Mouse (Mus musculus): ENCODE measurements at regions not wholly inside any gene's neighbourhood (a gene's known extent, or its start where the extent isn't known, plus 50 kb on each side); places are given as distances from the start of the nearest gene placed in this dataset.

- TF ChIP-seq CTCF (IDR thresholded peaks at IDR 0.05) (no peak), EP300 (IDR thresholded peaks at IDR 0.05; ENCODE audit: insufficient read depth, low read depth, low read length) (no peak), POLR2A (IDR thresholded peaks at IDR 0.05; ENCODE audit: insufficient read depth, low read depth, low read length) (no peak)
Measured at GRCm38 (mm10) chr16:86860828-86861227, 493.2 kb upstream of the N6amt1 start.

Measured in heart, adult 2 months (tissue).